Mouse (Mus musculus) 3134 (cell line): ENCODE data around the gene Fto.
A peak's percentile ranks its signal among the peaks of the same experiment; 100 is the strongest.

Experiments used
- DNase-seq: peaks from one replicate; pipeline ENCODE4 v3.0.0-alpha.2; 2011; ENCODE audit warnings: low spot score; ENCODE audit not compliant: insufficient read length; ENCODE audit errors: extremely low read depth

Gene Fto

DNA sequence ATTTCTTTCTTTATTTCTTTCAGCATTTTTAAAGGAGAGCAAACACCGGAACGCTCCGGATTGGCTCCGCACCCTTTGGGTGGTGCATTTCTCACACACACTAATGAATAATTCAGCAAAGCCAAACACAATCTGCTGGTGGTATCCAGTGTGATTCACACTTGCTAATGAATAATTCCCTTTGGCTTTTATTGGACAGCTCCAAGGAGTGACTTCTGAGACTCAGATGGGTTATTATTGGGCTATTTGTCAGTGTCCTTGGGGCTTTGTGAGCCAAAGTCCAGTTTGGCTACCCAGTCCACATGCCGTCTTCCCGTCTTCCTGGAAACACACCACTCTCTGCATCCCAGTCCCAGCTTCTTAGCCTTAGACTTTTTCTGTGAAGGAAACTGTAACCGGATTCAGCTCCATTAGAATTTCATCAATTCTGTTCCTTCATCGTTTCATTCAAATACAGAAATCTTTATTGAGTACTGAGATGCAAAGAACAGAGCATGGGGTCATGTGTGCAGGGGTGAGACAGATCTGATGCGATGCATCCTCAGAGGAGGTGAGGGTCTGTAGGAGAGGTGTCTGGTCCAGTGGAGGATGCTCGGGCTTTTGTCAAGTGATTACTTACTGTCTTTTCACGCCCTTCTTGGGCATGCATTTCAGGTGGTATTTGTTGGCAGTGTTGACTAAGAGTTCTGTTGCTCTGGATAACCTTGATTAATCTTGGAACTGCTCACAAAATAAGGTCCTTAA lies 42.8 kb downstream of the Fto start:
- DNase-seq: no peak

- DNase-seq: no peak
Measured at GRCm38 (mm10) chr8:91357493-91358014, 44.2 kb downstream of the Fto start.

GRCm38 (mm10) chr8:91358016-91358415 lies 44.7 kb downstream of the Fto start:
- no peak for DNase-seq

DNA sequence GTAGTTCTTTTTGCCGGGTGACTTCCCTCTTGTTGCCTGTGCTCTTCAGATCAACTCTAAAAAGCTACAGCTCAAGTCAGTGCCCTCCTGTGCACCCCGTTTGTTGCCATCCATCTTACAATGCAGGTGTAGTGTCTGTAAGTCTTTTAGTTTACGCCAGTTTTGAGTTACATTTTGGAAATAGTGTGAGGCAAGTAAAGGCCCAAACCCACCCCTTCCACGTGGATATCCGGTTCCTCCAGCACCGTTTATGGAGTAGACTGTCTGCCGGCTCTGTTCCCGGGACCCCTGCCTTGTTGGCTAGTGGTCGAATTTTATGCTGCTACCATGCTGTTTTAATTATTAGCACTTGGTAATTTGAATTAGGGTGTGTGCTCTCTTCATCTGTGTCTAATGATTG lies 46.2 kb downstream of the Fto start:
- DNase-seq: no peak

DNA sequence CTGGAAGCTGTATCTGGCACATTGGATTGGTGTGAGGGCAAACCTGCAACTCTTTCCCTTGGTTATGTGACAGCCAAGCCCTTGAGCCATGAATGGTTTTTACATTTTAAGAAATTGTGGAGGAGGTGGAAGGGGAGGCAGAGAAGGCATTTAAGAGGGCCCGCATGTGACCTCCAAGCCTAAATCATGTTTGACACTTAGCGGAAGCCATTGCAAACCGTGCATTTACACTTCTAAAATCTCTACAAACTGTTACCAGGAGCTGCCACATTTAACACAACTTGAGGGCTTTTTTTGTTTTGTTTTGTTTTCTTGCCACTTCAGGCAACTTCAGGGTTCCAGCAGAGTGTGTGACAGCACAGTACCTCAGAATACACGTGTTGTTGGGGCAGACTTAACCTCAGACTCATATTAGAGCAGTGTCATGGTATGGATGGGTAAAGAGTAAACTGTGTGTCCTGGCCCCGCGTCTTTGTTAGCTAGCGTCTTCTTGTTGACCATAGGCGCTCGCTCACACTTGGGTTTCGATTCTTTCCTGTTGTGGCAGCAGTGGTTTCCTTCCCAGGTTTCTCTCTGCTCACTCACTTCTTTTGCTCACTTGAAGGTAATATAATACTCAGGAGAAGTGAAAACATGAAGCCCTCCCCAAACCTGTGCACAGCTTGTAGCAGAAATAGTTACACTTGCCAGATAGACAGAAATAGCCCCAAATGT lies 47.5 kb downstream of the Fto start:
- no peak for DNase-seq

DNA sequence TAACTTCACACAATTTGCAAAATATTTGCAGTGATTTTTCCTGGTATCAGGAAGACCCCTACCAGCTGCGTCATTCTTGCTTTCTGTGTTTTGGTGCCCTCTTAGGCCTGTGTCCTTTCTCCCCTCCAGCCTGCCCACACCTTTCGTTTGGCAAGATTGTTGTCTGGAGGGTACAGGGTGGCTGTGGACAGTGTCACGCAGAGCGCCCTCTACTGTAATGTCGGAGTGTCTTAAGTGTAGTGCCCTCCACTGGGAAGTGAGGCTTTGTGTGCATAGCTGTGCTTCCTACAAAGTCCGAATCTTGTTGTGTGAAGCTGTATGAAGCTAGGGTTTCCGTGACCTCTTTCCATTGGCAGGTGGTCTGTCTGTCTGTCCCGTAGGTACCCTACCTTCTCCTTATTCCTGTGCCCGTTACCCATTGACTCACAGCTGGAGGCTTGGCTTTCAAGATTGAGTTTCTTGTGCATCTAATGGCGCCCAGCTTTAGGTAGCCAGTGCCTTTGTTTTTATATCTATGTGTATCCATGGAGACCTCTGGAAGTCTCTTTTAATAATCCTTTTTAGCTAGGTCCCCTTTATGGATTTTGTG lies 50.0 kb downstream of the Fto start:
- DNase-seq: no peak

GRCm38 (mm10) chr8:91364216-91364615 lies 50.9 kb downstream of the Fto start:
- no peak for DNase-seq

DNA sequence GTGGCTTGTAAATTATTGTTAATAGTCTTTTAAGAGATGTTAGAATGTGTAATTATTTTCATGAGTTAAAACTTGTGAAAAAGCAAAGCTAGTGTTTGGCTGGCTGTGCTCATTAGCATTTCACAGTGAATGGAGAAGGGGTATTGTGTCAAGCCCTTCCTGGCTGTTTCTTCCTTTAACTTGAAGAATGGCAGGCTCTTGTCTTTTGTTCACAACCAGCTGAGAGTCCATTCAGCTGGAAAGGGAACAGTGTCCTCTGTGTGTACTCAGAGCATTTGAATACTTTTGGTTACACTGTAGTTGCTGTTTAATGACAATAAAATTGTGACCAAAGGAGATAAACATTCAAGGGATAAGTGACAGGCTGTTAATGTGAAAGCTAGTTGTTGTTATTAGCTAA lies 52.5 kb downstream of the Fto start:
- DNase-seq: no peak

- no peak for DNase-seq
Measured at GRCm38 (mm10) chr8:91370899-91371298, 57.6 kb downstream of the Fto start.

DNA sequence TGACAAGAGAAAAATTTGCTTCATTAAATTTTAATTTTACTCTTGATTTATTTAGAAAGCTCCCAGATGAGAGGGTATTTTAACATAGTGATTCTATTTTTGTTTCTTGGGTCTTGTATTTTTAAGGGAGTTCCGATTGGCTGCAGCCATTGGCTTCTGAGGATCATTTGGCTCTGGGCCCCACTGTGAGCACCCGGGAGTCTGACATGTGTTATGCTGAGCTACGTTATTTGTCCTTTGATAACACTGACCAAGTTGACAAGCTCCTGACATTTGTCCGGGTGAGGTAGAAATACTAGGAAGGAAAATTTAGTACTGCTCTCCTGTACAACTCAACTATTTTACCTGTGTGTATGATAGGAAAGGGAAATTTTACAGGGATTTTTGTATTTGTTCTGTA lies 58.7 kb downstream of the Fto start:
- no peak for DNase-seq

GRCm38 (mm10) chr8:91372780-91373577 lies 59.7 kb downstream of the Fto start:
- no peak for DNase-seq

- no peak for DNase-seq
Measured at GRCm38 (mm10) chr8:91375054-91375938, 62.0 kb downstream of the Fto start.

GRCm38 (mm10) chr8:91376785-91377184 lies 63.5 kb downstream of the Fto start:
- DNase-seq: no peak

DNA sequence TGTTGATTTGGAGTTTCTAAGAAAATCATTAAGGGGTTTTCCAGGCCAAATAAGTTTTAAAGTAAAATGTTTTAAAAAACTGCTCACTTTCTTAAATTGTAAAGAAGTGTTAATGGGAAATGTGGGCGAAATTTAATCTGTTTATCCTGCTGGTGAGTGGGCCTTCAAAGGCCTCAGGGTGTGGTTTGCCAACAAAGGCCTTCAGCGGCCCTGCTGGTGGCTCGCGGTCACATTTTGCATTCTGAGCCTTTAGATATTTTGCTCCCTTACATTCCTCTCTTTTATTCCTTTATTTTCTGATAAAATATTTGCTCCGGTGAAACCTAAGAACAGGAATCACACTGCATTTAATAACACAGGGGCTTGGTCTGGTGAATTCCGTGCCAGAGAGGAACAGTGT lies 64.0 kb downstream of the Fto start:
- no peak for DNase-seq

DNA sequence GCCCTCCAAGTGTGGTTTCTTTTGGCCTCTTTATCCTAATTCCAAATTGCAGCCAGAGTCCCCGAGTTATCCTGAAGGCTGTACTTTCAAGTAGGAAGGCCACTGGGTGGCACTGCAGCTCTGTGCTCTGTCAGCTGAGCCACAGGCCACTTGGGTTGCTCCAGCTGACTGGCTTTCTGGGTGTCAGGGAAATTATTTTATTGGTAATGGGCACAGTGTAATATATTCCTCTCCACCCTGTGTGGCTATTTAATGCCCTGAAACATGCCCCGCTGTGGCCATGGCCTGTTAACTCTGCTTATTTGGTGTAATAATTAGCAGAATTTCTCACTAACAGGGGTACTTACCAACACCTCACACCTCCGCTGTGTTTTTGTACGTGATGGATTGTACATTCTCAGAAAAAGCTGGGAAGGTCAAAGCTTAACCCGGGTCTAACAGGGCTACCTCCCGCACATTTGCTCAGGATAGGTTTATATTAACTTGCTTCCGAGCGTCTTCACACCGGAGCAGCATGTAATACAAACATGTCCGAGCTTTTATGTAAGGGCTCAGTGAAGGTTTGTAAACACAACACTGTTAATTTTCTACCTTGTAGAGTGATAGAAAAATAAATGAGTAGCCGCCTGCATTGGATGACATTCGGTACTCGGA lies 65.6 kb downstream of the Fto start:
- DNase-seq: peak; percentile 18

GRCm38 (mm10) chr8:91380796-91381542 lies 67.6 kb downstream of the Fto start:
- no peak for DNase-seq

DNA sequence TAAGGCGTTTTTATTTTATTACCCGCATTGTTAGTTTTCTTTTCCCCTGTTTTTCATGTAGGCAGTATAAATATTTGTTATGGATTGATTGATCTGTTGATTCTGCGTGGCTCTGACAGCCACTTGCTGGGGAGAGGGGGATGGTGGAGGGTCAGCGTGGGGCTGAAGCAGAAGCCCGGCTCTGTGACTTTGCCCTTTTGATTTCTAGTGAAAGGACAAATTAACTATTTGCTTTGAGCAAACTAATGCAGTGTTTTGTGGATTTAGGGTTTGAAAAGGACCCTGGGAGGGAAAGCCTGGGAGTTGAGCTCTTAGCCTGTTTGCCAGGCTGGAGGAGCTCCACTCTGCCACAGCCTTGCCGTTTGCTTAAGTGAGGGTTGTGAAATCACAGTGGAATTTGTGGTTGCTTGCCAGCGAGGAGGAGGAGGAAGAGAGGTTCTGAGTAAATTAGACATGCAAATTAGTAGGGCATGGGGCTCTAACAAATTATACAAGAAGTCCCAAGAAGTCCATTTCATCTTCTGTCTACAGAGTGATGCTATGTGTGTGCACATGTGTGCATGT lies 68.3 kb downstream of the Fto start:
- peak; percentile 40 for DNase-seq

DNA sequence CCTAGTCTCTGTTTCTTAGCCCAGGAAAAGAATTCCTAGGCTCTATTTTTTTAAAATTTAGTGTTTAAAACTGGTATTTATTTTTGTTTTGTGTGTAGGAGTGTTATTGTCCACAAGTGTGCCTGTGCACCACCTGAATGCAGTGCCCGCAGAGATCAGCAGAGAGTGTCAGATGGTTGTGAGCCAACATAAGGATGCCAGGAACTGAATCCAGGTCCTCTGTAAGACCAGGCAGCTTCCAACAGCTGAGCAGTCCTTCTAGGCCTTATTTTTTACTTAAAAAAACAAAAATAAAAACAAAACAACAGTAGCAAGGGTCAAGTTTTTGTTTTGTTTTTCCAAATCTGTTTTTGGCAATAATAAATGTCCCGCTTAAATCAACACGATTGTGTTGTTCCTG lies 69.9 kb downstream of the Fto start:
- no peak for DNase-seq
